Mouse (Mus musculus) limb, embryonic 10.5 days (tissue): Measurements from ENCODE around the gene Tcf7l1. TPM values are rescaled to one million over a fixed set of nuclear protein-coding genes. Genes with fewer than 3 reads are reported as not detected.

Experiments used
- DNase-seq: peaks from one replicate; pipeline ENCODE4 v3.0.0-alpha.2; 2017; ENCODE audit warnings: low spot score
- H3K27ac ChIP-seq: fragments of 300-500 bp; sonication (generic); 2 replicates; pipeline ENCODE4 v1.5.1; 2016; ENCODE audit warnings: mild to moderate bottlenecking
- H3K27me3 ChIP-seq: fragments of 300-500 bp; sonication (generic); 2 replicates; pipeline ENCODE4 v1.6.1; 2016; ENCODE audit warnings: low read depth, mild to moderate bottlenecking; ENCODE audit not compliant: poor library complexity, severe bottlenecking
- H3K36me3 ChIP-seq: fragments of 300-500 bp; sonication (generic); 2 replicates; pipeline ENCODE4 v1.6.1; 2016; ENCODE audit warnings: mild to moderate bottlenecking, moderate library complexity
- H3K4me1 ChIP-seq: fragments of 300-500 bp; sonication (generic); 2 replicates; pipeline ENCODE4 v1.6.1; 2016
- H3K4me3 ChIP-seq: fragments of 300-500 bp; sonication (generic); 2 replicates; pipeline ENCODE4 v1.5.1; 2016; ENCODE audit warnings: mild to moderate bottlenecking, moderate library complexity
- H3K9me3 ChIP-seq: fragments of 300-500 bp; sonication (generic); replicated peaks from 2 replicates; pipeline ENCODE4 v1.6.1; 2016; ENCODE audit warnings: mild to moderate bottlenecking
- WGBS: fragments of 180-500 bp; shearing (Covaris S2); methylation state at CpG from one replicate; pipeline ENCODE4 v1.1.7; 2016; 5-methylcytosine and 5-hydroxymethylcytosine counted together
- polyA plus RNA-seq: library from polyadenylated mRNA; unstranded; fragments of >200 nt; fragmentation: Nextera tagmentation; extraction: Ambion mirVana; gene quantifications from 2 replicates; pipeline ENCODE4 v1.2.1, GENCODE M21; 2016

The Tcf7l1 gene
- polyA plus RNA-seq, 1 experiment from 2014 or later, result 40.0 TPM

DNA sequence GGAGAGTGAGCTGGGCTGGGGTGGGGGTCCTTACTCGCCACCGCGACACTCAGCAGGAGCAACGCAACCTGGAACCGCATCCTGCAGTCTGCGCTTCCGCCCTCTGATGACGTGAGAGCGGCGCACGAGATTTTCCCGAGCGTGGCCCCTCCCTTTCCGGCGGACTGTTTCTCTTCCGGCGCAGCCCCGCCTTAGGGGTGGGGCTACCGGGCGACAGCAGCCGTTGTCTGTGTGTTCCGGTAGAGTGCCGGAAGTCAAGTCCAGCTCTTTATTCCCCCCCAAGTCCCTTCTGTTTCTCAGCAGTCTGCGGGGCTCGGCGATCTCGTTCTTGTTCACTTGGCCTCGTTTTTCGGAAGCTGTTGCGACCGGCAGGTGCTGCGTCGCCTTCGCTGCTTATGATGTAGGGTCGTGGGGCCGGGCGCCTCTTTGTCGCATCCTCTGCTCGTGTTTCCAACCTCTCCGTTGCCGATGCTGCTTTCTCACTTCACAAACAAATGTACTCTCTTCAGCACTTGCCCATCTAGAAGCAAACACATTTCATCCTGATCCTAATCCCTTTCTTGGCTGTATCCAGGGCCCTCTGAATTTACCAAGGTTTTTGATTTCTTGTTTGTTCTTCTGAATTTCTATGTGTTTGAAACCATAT, 172.3 kb downstream of the Tcf7l1 start, which contains the start of gene Tgoln1:
Tgoln1 (minus strand) TSS at position 358 of the 646 bp plus-strand sequence.
- no peaks in the 10 kb centered on the region for H3K27me3 ChIP-seq
- H3K36me3 ChIP-seq, result peaks cover 21% of the 10 kb centered on the region
- H3K4me3 ChIP-seq, result peak within 1 kb of the TSS; percentile 85
- WGBS, result under 1% methylated on average over 41 of the region's 41 CpGs
- peak within 1 kb of the TSS; percentile 86 for H3K27ac ChIP-seq
- H3K9me3 ChIP-seq, result no peaks in the 10 kb centered on the region
- DNase-seq, result peak; percentile 97
- peaks cover 29% of the 10 kb centered on the region for H3K4me1 ChIP-seq

DNA sequence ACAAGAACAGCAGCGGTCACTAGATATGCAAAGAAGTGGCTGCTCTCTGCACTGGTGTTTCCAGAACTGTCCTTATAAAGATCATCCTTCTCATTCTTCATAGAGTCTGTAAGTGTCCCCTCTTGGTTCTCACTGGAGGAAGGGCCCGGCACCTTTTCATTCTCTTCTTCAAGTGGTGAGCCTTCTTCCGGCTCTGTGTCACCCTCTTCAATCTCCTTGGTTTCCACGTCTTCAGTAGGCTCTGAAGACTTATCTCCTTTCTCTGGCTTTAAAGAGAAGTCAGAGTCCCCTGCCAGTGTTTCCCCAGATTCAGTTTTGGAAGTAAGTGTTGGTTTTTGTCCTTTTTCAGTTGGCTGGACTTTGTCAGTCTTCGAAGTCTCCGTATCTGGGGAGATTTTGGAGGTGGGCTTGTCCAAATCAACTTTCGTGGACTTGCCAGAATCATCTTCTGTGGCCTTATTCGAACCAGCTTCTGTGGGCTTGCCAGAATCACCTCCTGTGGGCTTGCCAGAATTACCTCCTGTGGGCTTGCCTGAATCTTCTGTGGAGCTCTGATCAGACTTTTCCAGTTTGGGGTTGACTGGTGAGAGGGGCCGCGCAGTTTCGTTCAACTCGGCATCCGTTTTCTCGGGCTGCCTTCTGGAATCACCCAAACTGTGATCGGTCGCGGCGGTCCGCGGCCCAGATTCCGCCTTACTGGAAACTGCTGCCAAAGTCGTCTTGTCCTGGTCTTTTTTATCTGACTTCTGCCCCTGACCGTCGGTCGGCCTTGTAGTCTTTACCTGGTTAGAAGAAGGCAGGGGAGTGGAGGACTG, 173.3 kb downstream of the Tcf7l1 start:
- peak overlapping the region; percentile 86 for H3K27ac ChIP-seq
- no peaks in the 10 kb centered on the region for H3K9me3 ChIP-seq
- DNase-seq, result no peak
- H3K4me3 ChIP-seq, result peak overlapping the region; percentile 85
- 31% methylated on average over 25 of the region's 25 CpGs for WGBS
- H3K4me1 ChIP-seq, result peaks cover 29% of the 10 kb centered on the region
- peaks cover 31% of the 10 kb centered on the region for H3K36me3 ChIP-seq
- H3K27me3 ChIP-seq, result no peaks in the 10 kb centered on the region

DNA sequence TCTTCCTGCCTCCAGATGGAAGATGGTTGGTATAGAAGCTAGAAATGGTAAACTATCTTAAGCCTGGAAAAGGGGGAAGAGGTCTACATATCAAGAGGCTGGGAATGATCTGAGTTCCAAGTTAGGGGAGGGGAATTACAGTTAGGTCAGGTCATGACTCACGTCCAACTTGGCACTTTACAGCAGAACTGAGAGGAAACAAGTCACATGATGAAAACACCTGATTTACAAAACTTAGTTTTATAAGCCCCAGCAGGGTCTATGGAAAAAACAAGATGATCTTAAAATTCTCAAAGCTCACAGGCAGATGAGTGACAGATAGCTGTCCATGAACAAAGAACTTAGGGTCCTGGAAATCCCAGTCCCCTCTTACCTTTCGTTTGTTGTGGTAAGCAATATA, 173.9 kb downstream of the Tcf7l1 start:
- no peak for DNase-seq
- Histone ChIP-seq H3K4me1 (peaks cover 29% of the 10 kb centered on the region), H3K36me3 (peaks cover 38% of the 10 kb centered on the region), H3K27ac (no peak overlapping the region), H3K9me3 (no peaks in the 10 kb centered on the region), H3K4me3 (peak overlapping the region; percentile 85), H3K27me3 (no peaks in the 10 kb centered on the region)
- WGBS, result 76% methylated on average over 2 of the region's 2 CpGs

DNA sequence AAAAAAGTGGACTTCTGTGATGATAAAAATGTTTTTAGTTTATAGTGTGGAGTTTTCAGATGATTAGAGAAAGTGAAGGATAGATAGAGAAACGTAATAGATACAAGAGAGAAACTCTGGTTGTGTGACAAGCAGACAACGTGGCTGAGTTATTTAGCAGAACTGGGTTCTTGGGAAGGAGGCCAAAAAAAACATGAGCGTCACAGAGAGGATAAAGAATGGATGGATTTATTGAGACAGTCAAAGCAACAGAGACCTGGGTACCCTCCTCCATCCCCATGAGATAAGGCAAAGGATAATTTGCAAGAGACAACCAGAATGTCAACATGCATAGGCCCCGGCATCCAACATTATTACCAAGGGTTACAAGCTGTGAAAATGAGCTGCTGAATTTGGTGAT, 178.8 kb downstream of the Tcf7l1 start:
- DNase-seq, result no peak
- WGBS, result 90% methylated on average over 4 of the region's 4 CpGs
- Histone ChIP-seq H3K4me1 (peaks cover 14% of the 10 kb centered on the region), H3K4me3 (no peak overlapping the region), H3K27ac (no peak overlapping the region), H3K9me3 (no peaks in the 10 kb centered on the region), H3K27me3 (no peaks in the 10 kb centered on the region), H3K36me3 (peaks cover 81% of the 10 kb centered on the region)

DNA sequence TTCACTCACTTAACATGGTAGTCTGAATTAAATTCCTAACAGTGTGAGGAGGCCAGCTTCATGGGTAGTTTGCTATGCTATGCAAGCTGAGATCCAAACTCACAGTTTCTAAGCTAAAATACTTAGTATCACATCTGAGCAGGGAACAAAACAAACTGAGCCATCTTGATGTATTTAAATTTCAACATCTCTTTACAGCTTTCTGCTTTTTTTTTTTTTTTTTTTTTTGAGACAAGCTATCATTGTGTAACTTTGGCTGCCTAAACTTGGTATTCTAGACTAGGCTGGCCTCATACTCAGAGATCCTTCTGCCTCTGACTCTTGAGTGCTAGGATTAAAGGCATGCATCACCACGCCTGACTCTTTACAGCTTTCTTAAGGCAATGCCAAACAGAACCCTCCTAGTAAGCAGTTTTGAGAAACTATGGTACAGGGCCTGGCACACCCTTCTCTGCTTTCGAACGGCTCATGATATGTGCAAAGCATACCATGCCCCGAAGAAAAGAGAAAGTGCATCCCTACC, 180.3 kb downstream of the Tcf7l1 start:
- no peak overlapping the region for H3K27ac ChIP-seq
- H3K27me3 ChIP-seq, result no peaks in the 10 kb centered on the region
- no peaks in the 10 kb centered on the region for H3K4me1 ChIP-seq
- 91% methylated on average over 4 of the region's 4 CpGs for WGBS
- DNase-seq, result no peak
- peaks cover 91% of the 10 kb centered on the region for H3K36me3 ChIP-seq
- no peaks in the 10 kb centered on the region for H3K9me3 ChIP-seq
- H3K4me3 ChIP-seq, result no peak overlapping the region

DNA sequence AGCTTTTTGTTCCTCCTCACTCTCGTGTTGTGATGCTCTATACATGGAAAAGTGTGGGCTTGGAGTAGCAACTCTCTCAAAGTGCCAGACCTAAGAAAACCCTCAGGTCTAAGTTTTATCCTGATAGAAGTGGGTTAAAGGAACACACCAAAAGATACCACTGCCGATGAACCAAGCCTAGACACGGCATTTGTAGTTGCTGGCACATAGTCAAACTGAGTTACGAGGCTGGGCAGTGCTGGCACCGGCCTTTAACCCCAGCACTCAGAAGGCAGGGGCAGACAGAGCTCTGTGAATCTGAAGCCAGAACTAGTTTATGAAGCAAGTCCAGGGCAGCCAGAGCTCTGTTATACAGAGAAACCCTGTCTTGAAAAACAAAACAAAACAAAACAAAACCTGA, 181.4 kb downstream of the Tcf7l1 start:
- no peaks in the 10 kb centered on the region for H3K27me3 ChIP-seq
- H3K9me3 ChIP-seq, result no peaks in the 10 kb centered on the region
- WGBS, result 92% methylated on average over 5 of the region's 5 CpGs
- DNase-seq, result no peak
- H3K4me3 ChIP-seq, result no peak overlapping the region
- H3K4me1 ChIP-seq, result no peaks in the 10 kb centered on the region
- H3K27ac ChIP-seq, result no peak overlapping the region
- H3K36me3 ChIP-seq, result peaks cover 84% of the 10 kb centered on the region

DNA sequence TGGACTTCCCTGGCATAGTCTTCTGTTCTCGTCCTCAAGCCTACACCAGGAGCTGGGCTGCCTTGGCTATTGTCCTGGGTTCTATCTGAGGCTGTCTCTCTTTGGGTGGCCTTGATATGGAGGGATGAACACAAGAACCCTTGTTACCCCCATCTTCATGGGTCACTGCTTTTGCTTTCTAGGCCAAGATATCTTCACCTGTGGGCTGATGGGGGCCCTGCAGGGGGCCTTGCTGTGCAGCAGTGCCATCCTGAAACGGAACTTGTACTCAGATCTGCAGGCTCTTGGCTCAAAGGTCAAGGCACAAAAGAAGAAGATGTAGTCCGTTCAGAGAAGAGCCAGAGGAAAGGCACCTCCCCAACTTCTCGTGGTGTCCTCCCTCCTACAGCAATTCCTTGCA, 182.0 kb downstream of the Tcf7l1 start:
- Histone ChIP-seq H3K27ac (no peak overlapping the region), H3K9me3 (no peaks in the 10 kb centered on the region), H3K4me3 (no peak overlapping the region), H3K27me3 (no peaks in the 10 kb centered on the region), H3K36me3 (peaks cover 81% of the 10 kb centered on the region), H3K4me1 (no peaks in the 10 kb centered on the region)
- 88% methylated on average over 4 of the region's 4 CpGs for WGBS
- no peak for DNase-seq

DNA sequence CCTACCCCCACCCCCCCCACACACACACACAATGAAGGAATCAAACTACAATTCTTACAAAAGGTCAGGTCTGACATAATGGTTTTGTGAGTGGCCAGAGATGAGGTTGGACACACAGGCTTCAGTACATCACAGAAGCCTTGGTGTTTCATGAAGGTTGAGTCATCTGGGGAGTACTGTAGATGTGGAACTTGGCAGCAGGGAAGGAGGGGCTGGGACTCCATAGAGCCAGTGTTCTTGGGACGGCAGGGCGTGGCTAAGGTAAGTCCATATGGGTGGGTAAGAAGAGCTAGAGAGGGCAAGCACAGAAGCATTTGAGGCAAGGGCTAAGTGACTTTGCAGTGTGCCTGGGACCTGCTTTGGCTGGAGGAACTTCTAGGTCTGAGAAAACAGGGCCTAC, 185.0 kb downstream of the Tcf7l1 start:
- DNase-seq, result no peak
- 92% methylated on average over 2 of the region's 2 CpGs for whole genome bisulfite sequencing

DNA sequence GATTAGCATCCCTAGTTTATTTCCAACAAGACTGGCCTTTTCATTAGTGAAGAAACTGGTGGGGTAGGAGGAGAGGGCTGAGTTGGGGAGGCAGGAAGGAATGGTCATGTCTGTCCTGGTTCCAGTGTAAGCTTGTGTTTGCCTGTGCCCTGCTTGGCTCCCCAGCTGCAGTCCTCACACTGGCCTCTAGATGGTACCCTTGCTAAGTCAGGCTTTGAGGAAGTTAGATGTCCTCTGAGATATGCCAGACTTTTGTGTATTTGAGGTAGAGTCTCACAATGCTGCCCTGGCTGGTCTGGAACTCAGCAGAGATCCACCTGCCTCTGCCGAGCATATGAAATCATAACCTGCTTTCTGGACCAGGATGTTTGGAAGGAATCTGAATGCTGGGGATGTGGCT, 187.3 kb downstream of the Tcf7l1 start:
- peaks cover 21% of the 10 kb centered on the region for H3K4me1 ChIP-seq
- H3K27ac ChIP-seq, result no peak overlapping the region
- no peaks in the 10 kb centered on the region for H3K9me3 ChIP-seq
- no peak overlapping the region for H3K4me3 ChIP-seq
- H3K36me3 ChIP-seq, result peaks cover 33% of the 10 kb centered on the region
- WGBS, result 70% methylated on average over 1 of the region's 1 CpGs
- peak; percentile 76 for DNase-seq
- no peaks in the 10 kb centered on the region for H3K27me3 ChIP-seq

More for the DNA sequence above, 185.0 kb downstream of the Tcf7l1 start:
- H3K36me3 ChIP-seq, result peaks cover 51% of the 10 kb centered on the region
- H3K27ac ChIP-seq, result no peak overlapping the region
- H3K27me3 ChIP-seq, result no peaks in the 10 kb centered on the region
- peaks cover 3% of the 10 kb centered on the region for H3K4me1 ChIP-seq
- no peak overlapping the region for H3K4me3 ChIP-seq
- no peaks in the 10 kb centered on the region for H3K9me3 ChIP-seq

DNA sequence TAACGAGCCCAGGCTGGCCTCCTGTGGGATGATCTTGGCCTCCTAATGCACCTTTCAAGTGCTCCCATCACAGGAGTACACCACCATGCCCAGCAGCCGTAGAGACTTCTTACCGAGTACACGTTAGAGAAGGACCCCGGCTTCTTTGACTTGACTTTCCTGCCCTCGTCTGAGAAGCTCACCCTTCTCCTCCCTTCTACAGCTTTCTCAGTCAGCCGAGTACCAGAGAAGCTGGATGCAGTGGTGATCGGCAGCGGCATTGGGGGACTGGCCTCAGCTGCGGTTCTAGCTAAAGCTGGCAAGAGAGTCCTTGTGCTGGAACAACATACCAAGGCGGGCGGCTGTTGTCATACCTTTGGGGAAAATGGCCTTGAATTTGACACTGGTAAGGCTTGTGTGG, 188.3 kb downstream of the Tcf7l1 start:
- H3K4me1 ChIP-seq, result peaks cover 21% of the 10 kb centered on the region

DNA sequence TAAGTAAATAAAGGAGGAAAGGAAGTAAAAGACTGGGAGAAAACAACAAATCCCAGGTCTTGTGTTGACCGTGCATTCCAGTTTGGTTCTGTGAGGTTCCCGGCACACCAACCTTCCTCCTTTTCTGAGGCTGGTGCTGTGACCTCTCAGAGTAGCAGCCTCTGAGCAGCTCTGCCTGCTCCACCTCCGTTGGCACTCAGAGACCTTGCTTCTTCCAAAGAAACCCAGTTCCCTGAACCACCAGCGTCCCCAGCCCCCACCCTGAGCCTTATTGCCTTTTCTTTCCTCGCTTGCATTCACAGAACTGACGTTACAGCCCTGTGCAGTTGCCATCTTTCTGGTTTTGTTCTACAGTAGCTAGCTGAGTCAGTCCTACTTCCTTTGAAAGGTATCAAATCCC, 188.8 kb downstream of the Tcf7l1 start:
- Histone ChIP-seq H3K27me3 (no peaks in the 10 kb centered on the region), H3K27ac (no peak overlapping the region), H3K4me1 (peaks cover 21% of the 10 kb centered on the region), H3K4me3 (no peak overlapping the region), H3K9me3 (no peaks in the 10 kb centered on the region), H3K36me3 (peaks cover 18% of the 10 kb centered on the region)
- no peak for DNase-seq
- 83% methylated on average over 6 of the region's 6 CpGs for WGBS

More for the DNA sequence above, 188.3 kb downstream of the Tcf7l1 start:
- Histone ChIP-seq H3K27ac (no peak overlapping the region), H3K36me3 (peaks cover 24% of the 10 kb centered on the region), H3K4me3 (no peak overlapping the region), H3K27me3 (no peaks in the 10 kb centered on the region), H3K9me3 (no peaks in the 10 kb centered on the region)
- no peak for DNase-seq
- WGBS, result 88% methylated on average over 12 of the region's 12 CpGs

DNA sequence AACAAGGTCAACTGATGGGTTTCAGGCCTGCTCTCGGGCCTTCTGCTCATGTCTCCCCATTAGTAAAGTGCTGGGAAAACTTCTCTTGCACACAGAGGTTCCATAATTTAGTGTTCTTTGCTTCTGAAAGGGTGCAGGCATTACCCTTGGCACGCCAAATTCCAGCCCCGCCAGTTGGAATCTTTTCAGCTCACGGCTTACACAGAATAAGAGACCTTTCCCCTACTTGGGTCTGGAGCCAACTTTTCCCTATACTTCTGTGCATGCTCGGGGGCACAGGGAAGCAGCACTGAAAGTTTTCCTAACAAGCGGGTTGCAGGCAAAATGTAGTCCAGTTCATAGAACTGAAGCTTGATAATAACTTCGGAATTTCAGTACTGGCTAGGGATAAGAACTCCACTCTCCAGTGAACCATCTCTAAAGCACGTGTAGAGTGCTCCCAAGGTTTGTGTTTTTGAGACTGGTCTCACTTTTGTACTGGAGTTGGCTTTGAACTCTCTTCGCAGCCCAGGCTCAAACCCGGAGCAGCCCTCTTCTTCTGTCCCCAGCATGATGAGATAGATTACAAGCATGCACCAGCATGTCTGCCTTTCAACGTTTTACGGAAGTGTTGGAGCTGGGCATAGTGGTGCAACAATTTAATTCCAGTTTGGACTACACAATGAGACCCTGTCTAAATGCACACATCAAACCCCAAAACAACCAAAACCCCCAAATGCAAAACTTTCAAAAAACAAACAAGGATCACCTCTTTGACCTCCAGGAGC, 190.1 kb downstream of the Tcf7l1 start:
- Histone ChIP-seq H3K9me3 (no peaks in the 10 kb centered on the region), H3K4me1 (peaks cover 21% of the 10 kb centered on the region), H3K36me3 (peaks cover 6% of the 10 kb centered on the region), H3K27ac (peak overlapping the region; percentile 80), H3K4me3 (peak overlapping the region; percentile 68), H3K27me3 (no peaks in the 10 kb centered on the region)
- 57% methylated on average over 12 of the region's 12 CpGs for WGBS
- no peak for DNase-seq
